Mouse (Mus musculus) bone marrow macrophage, adult 2 months (primary cell): Measurements from ENCODE around the gene Dcps.

Experiments
- CTCF ChIP-seq: IDR thresholded peaks from 2 replicates; pipeline ENCODE4 v1.5.1; 2012; ENCODE audit warnings: low read depth, mild to moderate bottlenecking, low read length, moderate library complexity
- POLR2A ChIP-seq: IDR thresholded peaks from 2 replicates; pipeline ENCODE4 v1.6.1; 2012; ENCODE audit warnings: mild to moderate bottlenecking, low read depth, low read length, borderline replicate concordance

DNA sequence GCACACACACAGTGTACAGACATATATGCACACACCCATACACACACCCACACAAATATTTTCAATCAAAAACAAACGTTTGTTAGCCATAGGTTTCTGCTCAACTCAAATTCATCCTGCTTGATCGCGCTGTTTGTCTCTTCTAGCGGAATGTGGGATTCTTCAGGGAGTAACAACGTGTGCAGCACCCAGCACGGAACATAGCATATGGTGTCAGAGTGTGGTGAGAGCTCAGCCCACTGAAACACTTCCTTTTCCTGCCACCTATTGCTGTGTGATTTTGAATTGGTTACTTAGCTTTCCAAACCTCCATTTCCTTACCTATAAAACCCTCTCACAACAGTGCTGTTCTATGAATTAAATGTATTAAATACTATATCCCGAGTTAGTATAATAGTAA lies 5.8 kb downstream of the Dcps start:
- no peak for TF ChIP-seq POLR2A
- no peak for TF ChIP-seq CTCF
